Mouse (Mus musculus): Measurements from ENCODE around the gene Rep15. TPM values are rescaled to one million over a fixed set of nuclear protein-coding genes. Genes with fewer than 3 reads are reported as not detected.

Rep15 gene
- total RNA-seq, 2 experiments from 2014 or later = 0.09 TPM; not detected in 1

Other genes starting within 250 kb of the Rep15 start
- 0.04 and 0.16 TPM in 2 replicates for gene Arntl2, start 236.5 kb upstream of the Rep15 start, total RNA-seq (2015)
- gene Arntl2, start 236.5 kb upstream of the Rep15 start, total RNA-seq (2017) = not detected in 2 replicates
- not detected in 2 replicates for gene Smco2, start 182.5 kb upstream of the Rep15 start, total RNA-seq (2015)
- gene Smco2, start 182.5 kb upstream of the Rep15 start, total RNA-seq (2017) = not detected in 2 replicates
- 4.0 and 5.0 TPM in 2 replicates for gene Ppfibp1, start 144.1 kb upstream of the Rep15 start, total RNA-seq (2015)
- 10.5 and 11.9 TPM in 2 replicates for gene Ppfibp1, start 144.1 kb upstream of the Rep15 start, total RNA-seq (2017)
- gene 1700034J05Rik, start 78.2 kb upstream of the Rep15 start, total RNA-seq (2015) = not detected in 2 replicates
- not detected in 2 replicates for gene 1700034J05Rik, start 78.2 kb upstream of the Rep15 start, total RNA-seq (2017)
- gene Mrps35, start 10.2 kb downstream of the Rep15 start, total RNA-seq (2015) = 46.9 and 61.2 TPM in 2 replicates
- 30.7 and 73.0 TPM in 2 replicates for gene Mrps35, start 10.2 kb downstream of the Rep15 start, total RNA-seq (2017)
- gene Mansc4, start 54.4 kb downstream of the Rep15 start, total RNA-seq (2015) = not detected in 2 replicates
- not detected in 2 replicates for gene Mansc4, start 54.4 kb downstream of the Rep15 start, total RNA-seq (2017)
- 3.7 and 4.1 TPM in 2 replicates for gene Klhl42, start 58.8 kb downstream of the Rep15 start, total RNA-seq (2015)
- 5.0 TPM in 2 replicates for gene Klhl42, start 58.8 kb downstream of the Rep15 start, total RNA-seq (2017)
- gene Pthlh, start 231.6 kb downstream of the Rep15 start, total RNA-seq (2015) = not detected in 2 replicates
- not detected in 2 replicates for gene Pthlh, start 231.6 kb downstream of the Rep15 start, total RNA-seq (2017)

All from megakaryocyte, adult 5-6 weeks (primary cell).